Mouse (Mus musculus) heart, postnatal 25 days (tissue): ENCODE measurements around the gene Tmem45a2. TPM values are rescaled to one million over a fixed set of nuclear protein-coding genes. Genes with fewer than 3 reads are reported as not detected.
"Not testable (repeated sequence)": the region's sequence is repeated elsewhere in the genome, so short reads cannot be mapped to it uniquely, and the experiment has no call there.

Experiments
- DNase-seq: peaks from one replicate; pipeline ENCODE4 v3.0.0; 2022; ENCODE audit warnings: low spot score
- intact Hi-C: fragments of 180-260 bp; cut with DNase I; formaldehyde crosslinking; loops from one replicate; pipeline ENCODE4 v1.15.1; 2025
- total RNA-seq, 2 experiments: library from RNA; stranded (reverse); gene quantifications; 2 replicates each; pipeline ENCODE4 v1.2.3; 2021

Tmem45a2 gene
- not detected for total RNA-seq

GRCm38 (mm10) chr16:57071132-57071639 is at the start of gene Tmem45a2:
Tmem45a2 (minus strand) TSS chr16:57071372.
- DNase-seq: no peak
- intact Hi-C loops: no loop called here

- intact Hi-C loops: no loop called here
- no peak for DNase-seq
Measured at GRCm38 (mm10) chr16:57117562-57117961, 46.4 kb upstream of the Tmem45a2 start.

- DNase-seq: no peak
- intact Hi-C loops: no loop called here
Measured at GRCm38 (mm10) chr16:57116066-57116465, 44.9 kb upstream of the Tmem45a2 start.

- no peak for DNase-seq
- intact Hi-C loops: no loop called here
Measured at GRCm38 (mm10) chr16:57106185-57106960, 35.2 kb upstream of the Tmem45a2 start.

- intact Hi-C loops: no loop called here
- no peak for DNase-seq
Measured at GRCm38 (mm10) chr16:57101174-57101573, 30.0 kb upstream of the Tmem45a2 start.

- intact Hi-C loops: no loop called here
Measured at GRCm38 (mm10) chr16:57099572-57100237, 28.5 kb upstream of the Tmem45a2 start.

GRCm38 (mm10) chr16:57098468-57099144 is 27.4 kb upstream of the Tmem45a2 start:
- no peak for DNase-seq
- intact Hi-C loops: no loop called here

More at GRCm38 (mm10) chr16:57099572-57100237, 28.5 kb upstream of the Tmem45a2 start:
- no peak for DNase-seq

GRCm38 (mm10) chr16:57092911-57093605 is 21.9 kb upstream of the Tmem45a2 start:
- no peak for DNase-seq
- intact Hi-C loops: loop anchor here (2.0 kb wide), 1 partner anchor 322 kb away; no protein-coding TSS in a partner anchor

GRCm38 (mm10) chr16:57092460-57092859 is 21.3 kb upstream of the Tmem45a2 start:
- DNase-seq: no peak
- intact Hi-C loops: loop anchor here (2.0 kb wide), 1 partner anchor 322 kb away; no protein-coding TSS in a partner anchor

- no peak for DNase-seq
- intact Hi-C loops: no loop called here
Measured at GRCm38 (mm10) chr16:57079577-57079976, 8.4 kb upstream of the Tmem45a2 start.

- intact Hi-C loops: no loop called here
- DNase-seq: no peak
Measured at GRCm38 (mm10) chr16:57075986-57076385, 4.8 kb upstream of the Tmem45a2 start.

GRCm38 (mm10) chr16:57062045-57062444 is 9.1 kb downstream of the Tmem45a2 start:
- no peak for DNase-seq
- intact Hi-C loops: no loop called here

- no peak for DNase-seq
- intact Hi-C loops: no loop called here
Measured at GRCm38 (mm10) chr16:57056995-57057394, 14.2 kb downstream of the Tmem45a2 start.

- no peak for DNase-seq
- intact Hi-C loops: no loop called here
Measured at GRCm38 (mm10) chr16:57049974-57050373, 21.2 kb downstream of the Tmem45a2 start.

- no peak for DNase-seq
- intact Hi-C loops: no loop called here
Measured at GRCm38 (mm10) chr16:57038600-57038999, 32.6 kb downstream of the Tmem45a2 start.

- no peak for DNase-seq
- intact Hi-C loops: no loop called here
Measured at GRCm38 (mm10) chr16:57030150-57030885, 40.9 kb downstream of the Tmem45a2 start.

- intact Hi-C loops, DNase-seq: not testable (repeated sequence)
Measured at GRCm38 (mm10) chr16:56998283-56998682, 72.9 kb downstream of the Tmem45a2 start.
